Mouse (Mus musculus): ENCODE results near the gene Fam163a.

Gene Fam163a

GRCm38 (mm10) chr1:156027849-156028248 is 177.0 kb downstream of the Fam163a start:
- DNase-seq (ENCODE audit: low spot score), result no peak
